Mouse (Mus musculus) heart, embryonic 11.5 days (tissue): ENCODE measurements around the gene Zfyve9. TPM values are rescaled to one million over a fixed set of nuclear protein-coding genes. Genes with fewer than 3 reads are reported as not detected.

Experiments used
- ATAC-seq: fragments of 200-750 bp; cut with Nextera tagmentation; replicated peaks from 2 replicates; pipeline ENCODE4 v1.8.0; 2017; ENCODE audit warnings: moderate library complexity; ENCODE audit not compliant: insufficient number of reproducible peaks, low FRiP score, low TSS enrichment
- H3K27ac ChIP-seq: fragments of 300-500 bp; sonication (generic); 2 replicates; pipeline ENCODE4 v1.5.1; 2014; ENCODE audit warnings: mild to moderate bottlenecking, low read depth, low read length
- H3K27me3 ChIP-seq: fragments of 300-500 bp; sonication (generic); 2 replicates; pipeline ENCODE4 v1.6.1; 2014; ENCODE audit warnings: mild to moderate bottlenecking, low read length, mixed read lengths; ENCODE audit not compliant: control insufficient read depth, insufficient read depth
- H3K36me3 ChIP-seq: fragments of 300-500 bp; sonication (generic); 2 replicates; pipeline ENCODE4 v1.6.1; 2014; ENCODE audit warnings: mild to moderate bottlenecking, low read length, moderate library complexity, mixed read lengths; ENCODE audit not compliant: control insufficient read depth, insufficient read depth
- H3K4me1 ChIP-seq: fragments of 300-500 bp; sonication (generic); 2 replicates; pipeline ENCODE4 v1.6.1; 2014; ENCODE audit warnings: low read length; ENCODE audit not compliant: control insufficient read depth, insufficient read depth
- H3K4me2 ChIP-seq: fragments of 300-500 bp; sonication (generic); 2 replicates; pipeline ENCODE4 v1.6.1; 2014; ENCODE audit warnings: mild to moderate bottlenecking, moderate library complexity
- H3K4me3 ChIP-seq: fragments of 300-500 bp; sonication (generic); 2 replicates; pipeline ENCODE4 v1.5.1; 2014; ENCODE audit warnings: low read depth, low read length
- H3K9ac ChIP-seq: fragments of 300-500 bp; sonication (generic); 2 replicates; pipeline ENCODE4 v1.6.1; 2014; ENCODE audit warnings: mild to moderate bottlenecking, low read depth, low read length, moderate library complexity
- H3K9me3 ChIP-seq: fragments of 300-500 bp; sonication (generic); replicated peaks from 2 replicates; pipeline ENCODE4 v1.6.1; 2016; ENCODE audit warnings: low read length; ENCODE audit not compliant: control insufficient read depth
- WGBS: fragments of 180-500 bp; shearing (Covaris S2); extraction: QIAGEN DNeasy Blood & Tissue Kit; methylation state at CpG from one replicate; pipeline ENCODE4 v1.1.7; 2014; ENCODE audit not compliant: insufficient replicate concordance; 5-methylcytosine and 5-hydroxymethylcytosine counted together
- polyA plus RNA-seq: library from polyadenylated mRNA; unstranded; fragments of >200 nt; fragmentation: Nextera tagmentation; extraction: Ambion mirVana; gene quantifications from 2 replicates; pipeline ENCODE4 v1.2.1, GENCODE M21; 2014

Gene Zfyve9
- polyA plus RNA-seq, 1 experiment from 2014 or later: 4.4 TPM

DNA sequence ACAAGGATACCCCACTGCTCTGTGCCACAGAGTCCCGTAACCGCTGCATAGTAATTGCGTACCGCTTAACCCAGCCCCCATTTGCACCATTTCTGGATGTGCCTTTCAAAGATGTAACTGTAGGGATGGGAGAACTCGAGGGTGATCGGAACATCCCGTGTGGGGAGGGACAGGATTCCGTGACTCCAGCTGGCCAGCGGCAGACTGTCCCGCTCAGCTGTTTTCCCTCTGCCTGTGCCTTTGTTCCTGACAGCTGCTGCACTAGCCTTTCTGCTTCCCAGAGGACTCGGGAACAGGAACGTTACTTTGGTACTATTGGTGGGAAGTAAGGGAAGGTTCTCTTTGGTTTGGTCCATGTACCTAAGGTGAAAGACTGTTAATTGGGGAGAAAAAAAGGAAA lies 146.9 kb downstream of the Zfyve9 start:
- H3K36me3 ChIP-seq: peaks cover 24% of the 10 kb centered on the region
- H3K4me1 ChIP-seq: no peaks in the 10 kb centered on the region
- H3K4me3 ChIP-seq: no peak overlapping the region
- ATAC-seq: no peak
- no peaks in the 10 kb centered on the region for H3K9me3 ChIP-seq
- WGBS: 90% methylated on average over 12 of the region's 12 CpGs
- no peaks in the 10 kb centered on the region for H3K27me3 ChIP-seq
- no peak overlapping the region for H3K27ac ChIP-seq
- H3K4me2 ChIP-seq: no peak overlapping the region
- H3K9ac ChIP-seq: no peak overlapping the region

DNA sequence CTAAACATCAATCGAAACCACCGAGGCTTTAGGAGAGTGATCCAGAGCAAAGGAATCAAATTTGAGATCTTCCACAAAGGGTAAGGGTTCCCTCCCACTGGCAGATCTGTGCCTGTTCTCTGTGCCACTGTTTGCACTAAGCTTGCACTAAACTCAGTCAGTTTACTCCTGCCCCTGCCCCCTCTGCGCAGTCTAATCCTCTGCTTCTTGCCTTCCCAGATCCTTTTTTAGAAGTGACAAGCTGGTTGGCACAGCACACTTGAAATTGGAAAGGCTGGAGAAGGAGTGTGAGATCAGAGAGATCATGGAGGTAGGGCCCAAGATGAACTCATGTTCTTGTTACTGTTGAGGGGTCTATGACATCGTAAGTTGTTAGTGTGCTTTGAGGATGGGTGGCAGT lies 149.0 kb downstream of the Zfyve9 start:
- no peak for ATAC-seq
- Histone ChIP-seq H3K27me3 (no peaks in the 10 kb centered on the region), H3K4me2 (no peak overlapping the region), H3K9ac (no peak overlapping the region), H3K9me3 (no peaks in the 10 kb centered on the region), H3K27ac (no peak overlapping the region), H3K4me1 (no peaks in the 10 kb centered on the region), H3K36me3 (peaks cover 35% of the 10 kb centered on the region), H3K4me3 (no peak overlapping the region)
- 92% methylated on average over 4 of the region's 4 CpGs for WGBS

DNA sequence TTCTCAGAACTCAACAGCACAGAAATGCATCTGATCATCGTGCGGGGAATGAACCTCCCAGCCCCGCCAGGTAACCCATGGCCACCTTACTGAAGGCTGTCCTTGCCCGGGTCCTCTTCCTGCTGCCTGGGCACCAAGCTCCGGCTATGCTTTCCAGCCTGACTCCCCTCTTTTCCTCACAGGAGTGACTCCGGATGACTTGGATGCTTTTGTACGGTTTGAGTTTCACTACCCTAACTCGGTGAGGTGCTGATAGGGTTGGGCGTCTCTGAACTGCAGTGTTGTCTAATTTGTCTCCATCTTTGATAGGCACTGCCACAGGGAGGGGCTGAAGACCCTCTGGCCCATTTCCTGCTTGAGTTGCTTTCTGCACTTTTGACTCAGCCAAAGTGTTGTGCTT lies 150.5 kb downstream of the Zfyve9 start:
- Histone ChIP-seq H3K36me3 (peaks cover 35% of the 10 kb centered on the region), H3K27me3 (no peaks in the 10 kb centered on the region), H3K9ac (no peak overlapping the region), H3K4me2 (no peak overlapping the region), H3K4me1 (no peaks in the 10 kb centered on the region), H3K27ac (no peak overlapping the region), H3K9me3 (no peaks in the 10 kb centered on the region), H3K4me3 (no peak overlapping the region)
- no peak for ATAC-seq
- 87% methylated on average over 9 of the region's 9 CpGs for WGBS

DNA sequence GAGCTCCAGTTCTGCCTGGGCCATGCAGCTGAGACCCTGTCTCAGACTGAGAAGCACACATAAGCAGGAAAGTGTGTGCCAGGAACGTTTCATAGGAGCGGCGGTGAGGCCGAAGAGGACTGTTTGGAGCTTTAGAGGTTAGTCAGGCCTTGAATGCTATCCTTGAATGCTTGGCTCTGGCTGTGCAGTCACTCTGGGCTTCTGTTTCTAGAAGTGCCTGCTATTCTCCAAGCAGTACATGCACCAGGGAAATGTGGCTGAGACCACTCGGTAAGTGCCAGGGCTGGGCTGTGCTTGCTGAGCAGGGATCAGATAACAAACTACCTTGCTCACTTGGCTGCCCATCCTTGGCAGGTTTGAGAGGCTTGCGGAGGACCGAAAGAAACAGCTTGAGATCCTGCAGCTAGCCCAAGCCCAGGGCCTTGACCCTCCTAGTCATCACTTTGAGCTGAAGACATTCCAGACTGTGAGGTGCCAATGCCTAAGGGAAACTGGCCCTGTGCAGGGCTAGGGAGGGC lies 151.2 kb downstream of the Zfyve9 start:
- no peaks in the 10 kb centered on the region for H3K4me1 ChIP-seq
- WGBS: 92% methylated on average over 7 of the region's 7 CpGs
- H3K27ac ChIP-seq: no peak overlapping the region
- H3K4me3 ChIP-seq: no peak overlapping the region
- H3K4me2 ChIP-seq: no peak overlapping the region
- ATAC-seq: no peak
- H3K36me3 ChIP-seq: peaks cover 38% of the 10 kb centered on the region
- no peaks in the 10 kb centered on the region for H3K9me3 ChIP-seq
- no peak overlapping the region for H3K9ac ChIP-seq
- no peaks in the 10 kb centered on the region for H3K27me3 ChIP-seq

DNA sequence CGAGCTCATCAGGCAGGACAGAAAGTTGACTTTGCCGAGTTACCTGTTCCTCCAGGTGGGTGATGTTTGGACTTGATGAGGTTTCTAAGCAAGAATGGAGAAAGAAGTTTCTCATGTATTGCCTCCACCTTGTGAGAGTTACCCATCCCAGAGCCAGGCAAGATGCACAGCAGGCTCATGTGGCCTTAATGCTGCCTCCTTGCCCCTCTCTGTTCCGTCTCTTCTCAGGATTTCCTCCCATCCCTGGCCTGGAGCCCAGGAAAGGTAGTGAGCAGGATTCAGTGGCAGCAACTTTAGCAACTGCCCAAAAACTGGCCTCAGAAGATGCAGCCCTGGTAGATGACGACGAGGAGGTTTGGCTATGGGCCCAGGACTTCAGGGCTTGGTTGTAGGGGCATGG lies 153.5 kb downstream of the Zfyve9 start:
- H3K27me3 ChIP-seq: no peaks in the 10 kb centered on the region
- H3K9me3 ChIP-seq: no peaks in the 10 kb centered on the region
- no peak overlapping the region for H3K27ac ChIP-seq
- 87% methylated on average over 5 of the region's 5 CpGs for WGBS
- no peak overlapping the region for H3K4me2 ChIP-seq
- H3K4me1 ChIP-seq: no peaks in the 10 kb centered on the region
- no peak overlapping the region for H3K9ac ChIP-seq
- ATAC-seq: no peak
- H3K4me3 ChIP-seq: no peak overlapping the region
- H3K36me3 ChIP-seq: peaks cover 33% of the 10 kb centered on the region

DNA sequence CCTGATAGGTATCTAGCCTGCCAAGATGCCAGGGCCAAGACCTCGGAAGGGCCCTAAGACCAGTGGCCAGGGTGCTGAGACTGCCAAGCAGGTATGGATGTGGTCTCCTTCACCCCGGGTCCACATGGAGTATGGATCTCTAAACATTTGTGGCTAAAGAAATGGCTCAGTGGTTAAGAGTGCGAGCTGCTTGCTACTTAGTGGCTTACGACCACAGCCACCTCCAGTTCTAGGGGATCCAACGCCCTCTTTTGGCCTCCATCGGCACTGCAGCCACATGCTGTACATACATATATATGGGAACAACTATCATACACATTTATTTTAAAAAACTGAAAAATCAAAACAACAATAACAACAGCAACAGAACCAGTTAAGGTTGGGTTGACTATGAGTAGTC lies 159.1 kb downstream of the Zfyve9 start:
- Histone ChIP-seq H3K36me3 (peaks cover 6% of the 10 kb centered on the region), H3K4me2 (no peak overlapping the region), H3K4me3 (no peak overlapping the region), H3K4me1 (peaks cover 11% of the 10 kb centered on the region), H3K9ac (no peak overlapping the region), H3K27me3 (no peaks in the 10 kb centered on the region), H3K9me3 (no peaks in the 10 kb centered on the region), H3K27ac (no peak overlapping the region)
- no peak for ATAC-seq
- WGBS: 91% methylated on average over 6 of the region's 6 CpGs

DNA sequence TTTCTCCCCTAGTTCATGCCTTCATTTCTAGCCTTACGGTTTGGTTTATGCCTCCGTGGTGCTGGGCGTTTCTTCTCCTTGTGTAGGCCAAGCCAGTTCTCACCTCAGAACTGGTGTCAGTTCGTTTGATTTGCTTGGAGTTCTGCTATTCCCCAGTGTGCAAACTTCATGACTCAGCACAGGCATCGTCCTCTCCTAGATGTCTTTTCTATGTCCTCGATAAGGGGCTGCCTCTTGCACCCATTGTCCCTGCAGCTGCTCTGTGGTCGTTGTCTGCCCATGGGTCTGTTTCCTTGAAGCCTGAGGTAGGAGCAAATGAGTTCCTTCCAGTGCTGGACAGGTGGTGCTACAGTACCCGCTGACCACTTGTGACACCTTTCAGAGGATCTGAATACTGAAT lies 160.1 kb downstream of the Zfyve9 start:
- Histone ChIP-seq H3K27me3 (no peaks in the 10 kb centered on the region), H3K4me1 (peaks cover 11% of the 10 kb centered on the region), H3K36me3 (peaks cover 4% of the 10 kb centered on the region; the same call in 1 of the 2 replicates), H3K9ac (peak overlapping the region; percentile 94), H3K4me3 (peak overlapping the region; percentile 85), H3K27ac (peak overlapping the region; percentile 81), H3K9me3 (no peaks in the 10 kb centered on the region), H3K4me2 (peak overlapping the region; percentile 96)
- WGBS: 17% methylated on average over 8 of the region's 8 CpGs
- no peak for ATAC-seq

DNA sequence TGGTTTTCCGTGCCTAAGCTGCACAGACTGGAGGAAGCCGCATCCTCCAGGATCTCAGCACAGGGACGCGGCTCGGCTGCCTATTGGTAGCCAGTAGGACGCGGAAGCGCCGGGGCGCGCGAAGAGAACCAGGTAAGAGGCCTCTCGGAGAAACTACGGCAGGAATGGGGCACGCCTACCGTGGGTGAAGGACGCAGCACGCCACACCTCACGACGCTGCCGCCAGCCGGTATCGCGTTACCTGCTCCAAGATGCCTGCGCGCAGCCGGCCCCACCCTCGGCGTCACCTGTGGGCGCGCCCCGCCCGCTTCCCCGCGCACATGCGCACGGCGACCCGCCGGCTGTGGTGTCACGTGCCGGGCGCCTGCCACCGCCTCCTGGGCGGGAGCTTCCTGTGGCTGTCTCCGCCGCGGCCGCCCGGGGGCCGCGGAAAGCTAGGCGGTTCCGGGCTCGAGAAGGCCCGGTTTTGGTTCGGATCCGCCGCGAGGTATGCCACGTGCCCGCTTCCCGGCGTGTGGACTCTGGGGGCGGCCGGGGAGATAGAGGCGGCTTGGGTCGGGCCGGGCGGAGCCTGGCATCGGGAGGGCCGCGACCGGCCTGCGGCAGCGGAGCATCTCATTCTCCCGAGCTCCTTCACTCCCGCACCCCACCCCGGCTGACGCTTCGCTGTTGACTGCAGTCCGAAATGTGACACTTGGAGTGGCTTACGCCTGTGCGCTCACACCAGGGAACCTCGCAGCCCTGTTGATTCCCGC lies 160.8 kb downstream of the Zfyve9 start, which contains the start of gene Cc2d1b:
Gene Cc2d1b, plus strand, starts transcription at position 354 of the 755 bp plus-strand sequence.
- H3K4me1 ChIP-seq: peaks cover 11% of the 10 kb centered on the region
- peak within 1 kb of the TSS; percentile 81 for H3K27ac ChIP-seq
- no peaks in the 10 kb centered on the region for H3K27me3 ChIP-seq
- H3K9me3 ChIP-seq: no peaks in the 10 kb centered on the region
- H3K9ac ChIP-seq: peak within 1 kb of the TSS; percentile 94
- H3K4me2 ChIP-seq: peak within 1 kb of the TSS; percentile 96
- under 1% methylated on average over 76 of the region's 86 CpGs for WGBS
- peak; percentile 90 for ATAC-seq
- H3K36me3 ChIP-seq: no peaks in the 10 kb centered on the region; the same call in 1 of the 2 replicates
- H3K4me3 ChIP-seq: peak within 1 kb of the TSS; percentile 85

DNA sequence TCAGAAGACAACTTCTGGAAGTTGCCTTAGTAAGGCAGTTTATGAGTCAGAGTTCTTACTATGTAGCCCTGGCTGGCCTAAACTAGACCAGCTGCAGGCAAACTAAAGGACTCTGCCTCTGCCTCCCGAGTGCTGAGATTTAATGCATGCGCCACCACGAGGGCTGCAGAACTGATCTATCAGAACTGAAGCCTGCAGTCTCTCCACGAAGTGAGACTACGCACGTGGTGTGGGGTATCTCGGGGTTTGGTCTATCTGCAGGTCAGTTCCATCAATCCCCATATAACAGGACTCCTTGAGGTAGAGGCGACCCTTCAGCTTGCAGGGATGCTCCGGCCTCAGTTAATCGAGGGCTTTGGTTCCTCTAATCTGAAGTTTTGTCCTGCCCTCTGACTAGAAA lies 161.4 kb downstream of the Zfyve9 start:
- ATAC-seq: no peak; the same call in 1 of the 2 replicates
- Histone ChIP-seq H3K36me3 (no peaks in the 10 kb centered on the region), H3K9ac (peak overlapping the region; percentile 94), H3K27ac (peak overlapping the region; percentile 81), H3K4me3 (peak overlapping the region; percentile 85), H3K9me3 (no peaks in the 10 kb centered on the region), H3K4me1 (peaks cover 11% of the 10 kb centered on the region), H3K4me2 (peak overlapping the region; percentile 96), H3K27me3 (no peaks in the 10 kb centered on the region)
- 2% methylated on average over 10 of the region's 10 CpGs for WGBS
